Mouse (Mus musculus): ENCODE data around the gene Tex2.

- TF ChIP-seq CTCF (IDR thresholded peaks at IDR 0.05) (no peak), EP300 (IDR thresholded peaks at IDR 0.05) (no peak)
Observed at GRCm38 (mm10) chr11:106519519-106519918, 93.7 kb downstream of the Tex2 start.

All from lung, postnatal 0 days (tissue).